Mouse (Mus musculus) lung, embryonic 14.5 days (tissue): Measurements from ENCODE around the gene Rngtt. TPM values are rescaled to one million over a fixed set of nuclear protein-coding genes. Genes with fewer than 3 reads are reported as not detected.

Source experiments
- ATAC-seq: fragments of 200-750 bp; cut with Nextera tagmentation; 2 replicates; pipeline ENCODE4 v1.8.0; 2017; ENCODE audit warnings: mild to moderate bottlenecking, moderate TSS enrichment, moderate library complexity; ENCODE audit not compliant: insufficient read depth
- DNase-seq: peaks from one replicate; pipeline ENCODE4 v3.0.0-alpha.2; 2015
- H3K27ac ChIP-seq: fragments of 300-500 bp; sonication (generic); 2 replicates; pipeline ENCODE4 v1.5.1; 2014; ENCODE audit warnings: low read depth, mild to moderate bottlenecking, moderate library complexity
- H3K27me3 ChIP-seq: fragments of 300-500 bp; sonication (generic); 2 replicates; pipeline ENCODE4 v1.6.1; 2014; ENCODE audit warnings: low read length, control low read depth; ENCODE audit not compliant: insufficient read depth
- H3K36me3 ChIP-seq: fragments of 300-500 bp; sonication (generic); 2 replicates; pipeline ENCODE4 v1.6.1; 2014; ENCODE audit warnings: control low read depth; ENCODE audit not compliant: insufficient read depth
- H3K4me1 ChIP-seq: fragments of 300-500 bp; sonication (generic); 2 replicates; pipeline ENCODE4 v1.6.1; 2014; ENCODE audit warnings: antibody characterized with exemption, control low read depth; ENCODE audit not compliant: insufficient read depth
- H3K4me2 ChIP-seq: fragments of 300-500 bp; sonication (generic); 2 replicates; pipeline ENCODE4 v1.6.1; 2014; ENCODE audit warnings: mild to moderate bottlenecking
- H3K4me3 ChIP-seq: fragments of 300-500 bp; sonication (generic); 2 replicates; pipeline ENCODE4 v1.5.1; 2014; ENCODE audit warnings: low read depth, low read length
- H3K9ac ChIP-seq: fragments of 300-500 bp; sonication (generic); 2 replicates; pipeline ENCODE4 v1.6.1; 2014
- H3K9me3 ChIP-seq: fragments of 300-500 bp; sonication (generic); 2 replicates; pipeline ENCODE4 v1.6.1; 2016; ENCODE audit warnings: low read depth, low read length, control low read depth
- CTCF ChIP-seq: IDR thresholded peaks from 2 replicates; pipeline ENCODE4 v1.5.1; 2016; ENCODE audit warnings: antibody characterized with exemption, low read depth
- WGBS: fragments of 180-500 bp; shearing (Covaris S2); extraction: QIAGEN DNeasy Blood & Tissue Kit; methylation state at CpG from one replicate; pipeline ENCODE4 v1.1.7; 2014; 5-methylcytosine and 5-hydroxymethylcytosine counted together
- polyA plus RNA-seq: library from polyadenylated mRNA; unstranded; fragments of >200 nt; fragmentation: Nextera tagmentation; extraction: Ambion mirVana; gene quantifications from 2 replicates; pipeline ENCODE4 v1.2.1, GENCODE M21; 2014

The Rngtt gene
- polyA plus RNA-seq, 1 experiment from 2014 or later = 27.4 TPM

DNA sequence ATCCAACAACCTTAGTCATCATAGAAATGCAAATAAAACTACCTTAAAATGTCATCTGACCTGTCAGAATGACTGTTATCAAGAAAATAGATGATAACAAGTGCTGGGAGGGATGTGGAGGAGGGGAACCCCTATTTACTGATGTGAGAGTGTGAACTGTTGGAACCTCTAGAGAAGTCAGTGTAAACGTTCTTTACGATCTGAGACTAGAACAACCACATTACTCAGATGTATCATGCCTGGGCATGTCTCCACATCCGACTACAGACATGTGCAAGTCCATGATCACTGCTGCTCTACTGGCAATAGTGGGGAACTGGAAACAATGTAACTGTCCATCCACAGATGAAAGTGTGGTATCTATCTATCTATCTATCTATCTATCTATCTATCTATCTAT lies 36.7 kb upstream of the Rngtt start:
- DNase-seq = no peak
- TF ChIP-seq CTCF = no peak
- H3K27ac ChIP-seq = no peak overlapping the region
- H3K9me3 ChIP-seq = no peaks in the 10 kb centered on the region
- H3K4me1 ChIP-seq = no peaks in the 10 kb centered on the region
- no peaks in the 10 kb centered on the region for H3K36me3 ChIP-seq
- H3K4me2 ChIP-seq = no peak overlapping the region
- no peaks in the 10 kb centered on the region for H3K27me3 ChIP-seq
- 31% methylated on average over 3 of the region's 3 CpGs for WGBS
- H3K4me3 ChIP-seq = no peak overlapping the region
- no peak overlapping the region for H3K9ac ChIP-seq
- no peak for ATAC-seq

DNA sequence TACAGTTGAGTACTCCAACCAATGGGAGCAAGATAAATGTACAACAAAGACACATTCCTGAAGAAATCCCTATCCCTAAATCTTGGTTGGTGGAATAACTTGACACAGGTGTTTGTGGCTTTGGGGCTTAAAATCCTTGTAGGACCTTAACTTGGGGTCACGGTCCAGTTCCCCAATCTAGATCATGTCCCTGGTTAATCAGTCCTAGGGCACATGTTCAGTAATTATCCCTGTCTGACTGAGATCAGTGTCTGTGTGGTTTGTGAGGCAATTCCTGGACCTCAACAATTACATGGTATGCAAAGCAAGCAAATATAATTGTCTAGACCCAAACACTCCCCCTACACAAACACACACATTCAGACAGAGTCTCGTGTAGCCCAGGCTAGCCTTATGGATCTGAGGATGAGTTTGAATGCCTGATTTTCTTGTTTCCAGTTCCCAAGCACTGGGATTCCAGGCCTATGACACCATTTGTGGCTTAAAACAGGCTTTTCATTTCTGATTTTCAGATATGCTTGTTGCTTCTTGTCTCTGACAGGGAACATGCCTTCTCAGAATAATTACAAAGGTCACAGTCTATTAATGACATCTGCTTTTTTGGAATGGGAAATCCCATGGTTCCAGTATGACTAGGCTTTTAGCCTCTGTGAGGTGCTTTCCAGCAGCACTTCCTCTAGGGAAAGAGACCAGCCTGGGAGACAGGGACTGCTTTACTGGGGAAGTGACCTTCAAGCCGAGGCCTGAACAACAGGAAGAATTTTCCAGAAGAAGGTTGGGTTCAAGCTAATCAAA lies 28.0 kb upstream of the Rngtt start:
- no peak for TF ChIP-seq CTCF
- ATAC-seq = no peak
- Histone ChIP-seq H3K9ac (no peak overlapping the region), H3K4me1 (no peaks in the 10 kb centered on the region), H3K36me3 (no peaks in the 10 kb centered on the region), H3K4me2 (no peak overlapping the region), H3K27ac (no peak overlapping the region), H3K9me3 (no peaks in the 10 kb centered on the region), H3K4me3 (no peak overlapping the region), H3K27me3 (no peaks in the 10 kb centered on the region)
- 76% methylated on average over 3 of the region's 3 CpGs for WGBS
- DNase-seq = no peak

DNA sequence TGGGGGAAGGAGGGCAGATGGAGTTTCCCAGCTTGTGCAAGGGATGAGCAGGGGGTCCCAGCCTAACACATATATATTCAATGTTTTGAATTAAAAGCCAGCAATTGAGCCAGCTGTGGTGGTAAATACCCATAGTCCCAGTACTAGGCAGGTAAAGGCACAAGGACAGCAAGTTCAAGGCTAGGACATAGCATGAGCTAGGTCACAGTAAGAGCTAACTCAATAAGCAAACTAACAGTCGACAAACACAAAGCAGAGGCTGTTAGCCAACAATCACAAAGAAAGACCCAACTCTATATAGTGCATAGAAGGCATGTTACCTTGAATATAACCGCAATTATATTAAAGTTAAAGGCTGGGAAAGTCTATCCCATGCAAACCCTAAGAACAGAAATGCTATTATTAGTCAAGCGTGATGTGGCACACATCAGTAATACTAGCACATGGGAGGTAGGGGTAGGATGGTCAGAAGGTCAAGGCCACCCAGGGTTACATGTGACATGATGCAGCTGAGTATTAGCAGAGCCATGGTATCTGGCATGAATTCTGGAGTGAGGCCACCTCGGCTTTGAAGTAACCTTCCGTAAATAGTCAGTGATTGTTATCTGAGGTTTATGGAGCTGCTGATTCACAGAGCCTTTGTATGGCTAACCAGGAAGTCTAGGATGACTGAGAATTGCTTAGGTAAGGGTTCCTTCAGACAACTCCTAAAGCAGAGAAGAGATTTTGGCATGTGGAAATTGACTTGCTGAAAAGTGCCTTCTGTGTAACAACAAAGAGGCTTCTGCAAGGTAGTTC lies 25.8 kb upstream of the Rngtt start:
- H3K36me3 ChIP-seq = no peaks in the 10 kb centered on the region
- no peak for DNase-seq
- 61% methylated on average over 5 of the region's 5 CpGs for WGBS
- H3K4me2 ChIP-seq = no peak overlapping the region
- H3K27me3 ChIP-seq = no peaks in the 10 kb centered on the region
- TF ChIP-seq CTCF = no peak
- no peak overlapping the region for H3K27ac ChIP-seq
- H3K4me3 ChIP-seq = no peak overlapping the region
- ATAC-seq = no peak
- H3K9me3 ChIP-seq = no peaks in the 10 kb centered on the region
- H3K4me1 ChIP-seq = no peaks in the 10 kb centered on the region
- no peak overlapping the region for H3K9ac ChIP-seq

DNA sequence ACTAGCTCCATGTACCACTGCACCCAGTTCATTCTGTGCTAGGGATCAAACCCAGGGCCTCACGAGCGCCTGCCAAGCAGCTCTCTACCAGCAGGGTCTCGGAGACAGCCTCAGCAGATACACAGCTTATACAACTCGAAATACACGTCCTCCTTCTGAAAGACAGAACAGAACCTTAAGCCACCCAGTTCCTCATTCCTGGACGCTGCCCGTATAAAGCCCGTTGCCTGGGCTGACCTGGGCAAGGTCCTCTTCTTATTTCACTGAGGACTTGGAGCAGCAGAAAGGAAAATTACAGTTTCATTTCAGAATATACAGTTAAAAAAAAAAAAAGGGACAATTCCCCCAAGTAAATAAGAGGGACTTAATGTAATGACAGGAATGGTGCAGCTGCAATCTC lies 24.7 kb upstream of the Rngtt start:
- no peaks in the 10 kb centered on the region for H3K4me1 ChIP-seq
- no peak overlapping the region for H3K27ac ChIP-seq
- no peak overlapping the region for H3K4me3 ChIP-seq
- DNase-seq (no peak), ATAC-seq (no peak)
- TF ChIP-seq CTCF = no peak
- no peaks in the 10 kb centered on the region for H3K27me3 ChIP-seq
- H3K4me2 ChIP-seq = no peak overlapping the region
- H3K9me3 ChIP-seq = no peaks in the 10 kb centered on the region
- no peak overlapping the region for H3K9ac ChIP-seq
- no peaks in the 10 kb centered on the region for H3K36me3 ChIP-seq
- 83% methylated on average over 8 of the region's 8 CpGs for WGBS

DNA sequence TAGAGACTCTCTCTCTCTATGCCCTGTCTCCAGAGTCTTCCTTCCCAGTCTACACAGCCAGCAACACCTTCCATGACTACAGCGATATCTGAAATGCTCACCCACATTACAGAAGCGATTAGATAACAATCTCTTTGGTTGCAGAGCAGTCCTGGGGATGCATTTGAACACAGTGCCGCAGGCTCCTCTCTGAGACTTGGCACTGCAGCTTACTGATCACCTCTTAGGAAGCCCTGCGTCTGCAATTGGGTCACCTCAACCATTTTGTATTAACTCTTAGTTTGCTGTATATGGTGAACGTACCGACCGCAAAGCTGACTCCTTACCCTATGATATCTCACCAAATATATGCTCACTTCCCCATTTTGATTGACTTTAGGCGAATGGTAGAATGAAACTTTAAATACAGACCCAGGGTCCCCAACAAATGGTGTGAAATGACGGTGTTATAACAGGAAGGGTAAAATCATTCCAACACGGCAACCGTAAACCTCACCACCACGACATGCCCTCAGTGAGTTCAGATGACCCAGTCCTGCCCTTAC lies 20.9 kb upstream of the Rngtt start:
- Histone ChIP-seq H3K4me3 (peak overlapping the region; percentile 27), H3K36me3 (no peaks in the 10 kb centered on the region), H3K4me1 (no peaks in the 10 kb centered on the region), H3K9me3 (no peaks in the 10 kb centered on the region), H3K4me2 (peak overlapping the region; percentile 52), H3K9ac (peak overlapping the region; percentile 30), H3K27ac (peak overlapping the region; percentile 48; the same call in 1 of the 2 replicates), H3K27me3 (no peaks in the 10 kb centered on the region)
- ATAC-seq = no peak
- WGBS = 73% methylated on average over 12 of the region's 12 CpGs
- TF ChIP-seq CTCF = no peak
- DNase-seq = no peak

DNA sequence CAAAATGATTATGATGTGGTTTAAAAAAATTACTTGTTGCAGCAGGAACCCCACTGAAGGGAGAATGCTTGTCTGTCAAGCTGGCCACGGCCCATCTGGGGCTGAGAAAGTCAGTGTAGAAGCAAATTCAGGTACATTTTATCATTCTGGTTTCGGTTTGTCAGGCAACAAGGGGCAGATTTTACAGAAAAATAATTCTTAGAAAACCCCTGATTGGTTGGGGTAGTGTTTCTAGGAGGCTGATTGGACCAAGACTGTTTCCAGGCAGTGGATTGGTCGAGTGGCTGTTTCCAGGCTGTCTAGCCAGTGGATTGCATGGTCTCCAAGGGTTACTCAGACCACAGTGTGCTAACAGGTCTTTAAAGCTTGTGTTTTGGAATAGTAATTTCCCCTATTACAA lies 20.1 kb upstream of the Rngtt start, which contains the start of gene Pnrc1:
Gene Pnrc1 (minus strand): TSS at position 162 of the 400 bp plus-strand sequence.
- peak within 1 kb of the TSS; percentile 49 for H3K27ac ChIP-seq
- H3K36me3 ChIP-seq = no peaks in the 10 kb centered on the region
- ATAC-seq (peak; percentile 98), DNase-seq (peak; percentile 69)
- peak within 1 kb of the TSS; percentile 27 for H3K4me3 ChIP-seq
- H3K9me3 ChIP-seq = no peaks in the 10 kb centered on the region
- H3K4me2 ChIP-seq = peak within 1 kb of the TSS; percentile 52
- no peak for TF ChIP-seq CTCF
- H3K27me3 ChIP-seq = no peaks in the 10 kb centered on the region
- H3K9ac ChIP-seq = peak within 1 kb of the TSS; percentile 30
- no peaks in the 10 kb centered on the region for H3K4me1 ChIP-seq
- 31% methylated on average over 3 of the region's 3 CpGs for WGBS

DNA sequence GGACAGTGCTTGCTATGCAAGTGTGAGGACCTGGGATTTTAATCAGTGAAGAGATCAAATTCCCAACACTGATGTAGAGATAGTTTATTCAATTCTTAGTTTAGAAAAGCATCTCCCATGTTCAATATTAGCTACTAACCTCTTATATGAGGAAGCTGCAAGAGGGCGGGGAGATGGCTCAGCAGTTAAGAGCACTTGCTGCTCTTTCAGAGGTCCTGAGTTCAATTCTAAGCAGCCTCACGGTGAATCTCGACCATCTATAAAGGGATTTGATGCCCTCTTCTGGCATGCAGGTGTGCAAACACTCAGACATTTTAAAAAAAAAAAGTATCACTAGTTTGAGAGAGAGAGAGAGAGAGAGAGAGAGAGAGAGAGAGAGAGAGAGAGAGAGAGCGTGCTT lies 19.2 kb upstream of the Rngtt start:
- H3K36me3 ChIP-seq = no peaks in the 10 kb centered on the region
- H3K9ac ChIP-seq = no peak overlapping the region
- peak; percentile 30 for TF ChIP-seq CTCF
- H3K4me2 ChIP-seq = no peak overlapping the region
- H3K27me3 ChIP-seq = no peaks in the 10 kb centered on the region
- H3K27ac ChIP-seq = no peak overlapping the region
- no peaks in the 10 kb centered on the region for H3K9me3 ChIP-seq
- no peak for ATAC-seq
- 44% methylated on average over 4 of the region's 4 CpGs for WGBS
- no peak overlapping the region for H3K4me3 ChIP-seq
- no peak for DNase-seq
- H3K4me1 ChIP-seq = no peaks in the 10 kb centered on the region
